ENCODE assay signal across 37 mouse cellular contexts in the genomic region with DNA sequence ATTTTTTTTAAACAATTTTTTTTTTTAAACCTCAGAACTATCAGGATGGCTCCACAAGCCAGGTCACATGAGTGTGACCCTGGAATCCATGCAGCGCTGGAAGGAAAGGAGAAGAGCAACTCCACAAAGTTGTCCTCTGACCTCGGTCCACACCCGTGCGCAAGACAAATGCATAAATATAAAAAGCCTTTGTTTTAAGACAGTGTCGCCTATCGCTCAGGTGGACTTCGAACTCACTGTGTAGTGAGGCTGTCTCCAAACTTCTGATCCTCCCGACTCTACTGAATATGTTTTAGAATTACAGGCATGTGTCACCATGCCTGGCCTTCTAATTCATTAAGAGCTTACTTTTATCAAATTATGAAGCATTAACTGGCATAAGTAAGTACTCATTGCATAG. TPM values are rescaled to one million over a fixed set of nuclear protein-coding genes. Genes with fewer than 3 reads are reported as not detected.
"Had no signal": no experiment of that assay in that cellular context is flagged by ENCODE, and none has a peak within 500 bp of the region (broad histone marks: within the 10 kb centered on the region; RNA-seq: fewer than 3 reads in every experiment).

No protein-coding gene starts in this region.

- H3K27me3 ChIP-seq: embryonic facial prominence, embryonic 12.5 days; embryonic facial prominence, embryonic 13.5 days; embryonic facial prominence, embryonic 15.5 days; forebrain, embryonic 12.5 days; forebrain, embryonic 13.5 days; forebrain, embryonic 15.5 days had no signal

- H3K9me3 ChIP-seq: embryonic facial prominence, embryonic 10.5 days; embryonic facial prominence, embryonic 13.5 days; embryonic facial prominence, embryonic 15.5 days; forebrain, embryonic 12.5 days; forebrain, embryonic 15.5 days had no signal

- H3K4me2 ChIP-seq: embryonic facial prominence, embryonic 12.5 days; embryonic facial prominence, embryonic 13.5 days; embryonic facial prominence, embryonic 15.5 days; forebrain, embryonic 12.5 days; forebrain, embryonic 13.5 days; forebrain, embryonic 15.5 days had no signal

- DNase-seq: cerebellum, adult 8-10 months; cerebellum, adult 9-10 months; cerebellum, adult 9-11 months; cerebellum, postnatal 10 days; cerebellum, postnatal 14 days; cerebellum, postnatal 25 days; cerebellum, postnatal 36 days; embryo, embryonic 11 days; forebrain, postnatal 0 days; gastrocnemius, adult 2 months; gastrocnemius, postnatal 10 days; gastrocnemius, postnatal 14 days; gastrocnemius, postnatal 25 days; gastrocnemius, postnatal 36 days; heart, adult 11 months; heart, adult 18-20 months; heart, adult 2 months had no signal

- ATAC-seq: forebrain, embryonic 13.5 days; forebrain, embryonic 14.5 days; forebrain, embryonic 15.5 days; forebrain, embryonic 16.5 days; forebrain, postnatal 0 days had no signal

- H3K4me1 ChIP-seq: embryonic facial prominence, embryonic 10.5 days; embryonic facial prominence, embryonic 12.5 days; embryonic facial prominence, embryonic 13.5 days; embryonic facial prominence, embryonic 15.5 days; forebrain, embryonic 10.5 days; forebrain, embryonic 12.5 days; forebrain, embryonic 13.5 days; forebrain, embryonic 15.5 days had no signal

- H3K4me3 ChIP-seq: embryonic facial prominence, embryonic 10.5 days; embryonic facial prominence, embryonic 12.5 days; embryonic facial prominence, embryonic 13.5 days; embryonic facial prominence, embryonic 15.5 days; erythroblast, embryonic 14.5 days; forebrain, embryonic 10.5 days; forebrain, embryonic 12.5 days; forebrain, embryonic 13.5 days; forebrain, embryonic 15.5 days; gastrocnemius, adult 2 months; heart, adult 2 months had no signal

- H3K27ac ChIP-seq: embryonic facial prominence, embryonic 10.5 days; embryonic facial prominence, embryonic 12.5 days; embryonic facial prominence, embryonic 13.5 days; embryonic facial prominence, embryonic 15.5 days; forebrain, embryonic 10.5 days; forebrain, embryonic 12.5 days; forebrain, embryonic 13.5 days; forebrain, embryonic 15.5 days; gastrocnemius, adult 2 months; heart, adult 2 months had no signal

- H3K9ac ChIP-seq: embryonic facial prominence, embryonic 12.5 days; embryonic facial prominence, embryonic 13.5 days; embryonic facial prominence, embryonic 15.5 days; forebrain, embryonic 12.5 days; forebrain, embryonic 13.5 days; forebrain, embryonic 15.5 days; forebrain, postnatal 0 days had no signal

RNA-seq across cellular contexts. Expression of a gene that starts 21.6 kb away (rescaled TPM):
- total RNA-seq: common myeloid progenitor, adult 5-6 weeks; forebrain, postnatal 0 days; gastrocnemius, adult 18-20 months; gastrocnemius, postnatal 14 days; gastrocnemius, postnatal 25 days; gastrocnemius, postnatal 36 days; gastrocnemius, postnatal 4 days; granulocyte monocyte progenitor cell, adult 5-6 weeks; heart, adult 18-20 months; heart, adult 2 months had no signal
- polyA plus RNA-seq: cortical plate, adult 2 months; embryonic facial prominence, embryonic 10.5 days; embryonic facial prominence, embryonic 11.5 days; embryonic facial prominence, embryonic 12.5 days; embryonic facial prominence, embryonic 13.5 days; embryonic facial prominence, embryonic 14.5 days; erythroblast, embryonic 14.5 days; forebrain, embryonic 10.5 days; forebrain, embryonic 11.5 days; forebrain, embryonic 12.5 days; forebrain, embryonic 13.5 days; forebrain, embryonic 14.5 days; forebrain, embryonic 15.5 days; forebrain, embryonic 16.5 days; forebrain, postnatal 0 days; frontal cortex, adult 2 months; heart, adult 2 months had no signal
